Mouse (Mus musculus) limb, embryonic 13.5 days (tissue): ENCODE measurements at regions not wholly inside any gene's neighbourhood (a gene's known extent, or its start where the extent isn't known, plus 50 kb on each side); places are given as distances from the start of the nearest gene placed in this dataset.

Source experiments
- ATAC-seq: fragments of 200-750 bp; cut with Nextera tagmentation; 2 replicates; pipeline ENCODE4 v1.8.0; 2017; ENCODE audit warnings: low read depth, moderate number of reproducible peaks, moderate TSS enrichment; ENCODE audit not compliant: low FRiP score
- H3K27ac ChIP-seq: fragments of 300-500 bp; sonication (generic); 2 replicates; pipeline ENCODE4 v1.5.1; 2015; ENCODE audit warnings: inconsistent platforms, mild to moderate bottlenecking, moderate library complexity
- H3K27me3 ChIP-seq: fragments of 300-500 bp; sonication (generic); 2 replicates; pipeline ENCODE4 v1.6.1; 2015; ENCODE audit warnings: mild to moderate bottlenecking, inconsistent platforms
- H3K36me3 ChIP-seq: fragments of 300-500 bp; sonication (generic); 2 replicates; pipeline ENCODE4 v1.6.1; 2015; ENCODE audit warnings: inconsistent platforms, mild to moderate bottlenecking, moderate library complexity
- H3K4me1 ChIP-seq: fragments of 300-500 bp; sonication (generic); 2 replicates; pipeline ENCODE4 v1.6.1; 2015; ENCODE audit warnings: inconsistent platforms
- H3K4me2 ChIP-seq: fragments of 300-500 bp; sonication (generic); replicated peaks from 2 replicates; pipeline ENCODE4 v1.6.1; 2015; ENCODE audit warnings: inconsistent platforms, mild to moderate bottlenecking, moderate library complexity
- H3K4me3 ChIP-seq: fragments of 300-500 bp; sonication (generic); 2 replicates; pipeline ENCODE4 v1.5.1; 2015; ENCODE audit warnings: moderate library complexity, mild to moderate bottlenecking, inconsistent platforms
- H3K9ac ChIP-seq: fragments of 300-500 bp; sonication (generic); 2 replicates; pipeline ENCODE4 v1.6.1; 2015; ENCODE audit warnings: mild to moderate bottlenecking, inconsistent platforms
- H3K9me3 ChIP-seq: fragments of 300-500 bp; sonication (generic); 2 replicates; pipeline ENCODE4 v1.6.1; 2016; ENCODE audit warnings: inconsistent platforms
- WGBS: fragments of 180-500 bp; shearing (Covaris S2); methylation state at CpG from one replicate; pipeline ENCODE4 v1.1.7; 2015; 5-methylcytosine and 5-hydroxymethylcytosine counted together

DNA sequence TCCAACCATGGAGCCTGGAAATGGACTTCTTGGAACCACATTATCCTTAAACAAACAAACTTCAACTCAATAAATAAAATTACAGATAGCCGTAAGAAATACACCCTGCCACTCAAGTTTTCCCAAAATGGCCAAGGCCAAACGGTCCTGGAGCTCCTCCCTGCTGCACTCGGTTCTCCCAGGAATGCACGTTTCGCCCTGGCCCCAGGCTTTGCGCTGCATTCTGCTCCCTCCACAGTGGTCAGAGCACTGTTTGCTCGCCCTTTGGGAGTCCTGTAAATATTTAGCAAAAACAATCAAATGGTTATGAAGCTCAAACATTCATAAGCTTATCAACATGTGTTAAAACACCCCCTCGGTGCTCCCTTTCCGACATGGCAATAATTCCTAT lies 233.4 kb upstream of the Smim15 start:
- H3K4me2 ChIP-seq, result no peak overlapping the region
- no peaks in the 10 kb centered on the region for H3K36me3 ChIP-seq
- no peak for ATAC-seq
- no peak overlapping the region for H3K9ac ChIP-seq
- no peaks in the 10 kb centered on the region for H3K27me3 ChIP-seq
- no peaks in the 10 kb centered on the region for H3K9me3 ChIP-seq
- H3K27ac ChIP-seq, result no peak overlapping the region
- no peak overlapping the region for H3K4me3 ChIP-seq
- peaks cover 19% of the 10 kb centered on the region for H3K4me1 ChIP-seq
- WGBS, result 72% methylated on average over 9 of the region's 9 CpGs

DNA sequence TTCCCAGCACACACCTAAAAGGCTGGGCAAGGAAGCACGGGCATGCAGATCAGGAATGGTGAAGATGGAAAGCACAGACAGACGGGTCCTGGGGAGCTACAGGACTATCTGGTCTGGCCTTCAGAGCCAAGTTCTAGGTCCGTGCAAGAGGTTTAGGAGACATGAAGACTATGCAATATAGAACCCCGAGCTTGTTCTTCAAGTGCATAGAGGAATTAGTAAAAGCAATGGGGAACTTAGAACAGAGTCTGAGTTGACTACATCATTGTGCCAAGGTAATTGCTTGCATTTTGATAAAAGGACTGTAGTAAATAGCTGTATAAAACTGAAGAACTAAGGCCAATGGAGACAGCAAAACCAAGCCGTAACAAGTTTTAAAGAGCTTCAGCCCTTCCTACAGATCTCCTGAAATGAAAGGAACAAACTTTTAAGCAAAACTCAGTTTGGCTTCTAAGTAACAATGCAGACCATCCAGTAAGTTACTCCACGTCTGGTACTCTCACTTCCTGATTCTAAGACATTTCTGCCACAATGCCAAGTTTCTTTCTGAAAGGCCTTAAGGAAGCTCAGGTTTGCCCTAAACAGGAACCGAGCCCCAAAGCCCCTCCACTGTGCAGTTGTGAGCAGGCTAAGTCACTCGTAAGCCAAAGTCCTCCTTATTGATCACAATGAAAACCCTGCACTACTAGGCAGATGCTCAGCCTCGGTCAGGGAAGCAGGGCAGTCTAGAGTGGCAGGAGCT lies 234.0 kb upstream of the Smim15 start:
- Histone ChIP-seq H3K4me2 (no peak overlapping the region), H3K9me3 (no peaks in the 10 kb centered on the region), H3K4me3 (no peak overlapping the region), H3K27me3 (no peaks in the 10 kb centered on the region), H3K9ac (no peak overlapping the region), H3K27ac (no peak overlapping the region), H3K36me3 (no peaks in the 10 kb centered on the region), H3K4me1 (peaks cover 19% of the 10 kb centered on the region)
- ATAC-seq, result no peak
- 80% methylated on average over 9 of the region's 9 CpGs for WGBS

DNA sequence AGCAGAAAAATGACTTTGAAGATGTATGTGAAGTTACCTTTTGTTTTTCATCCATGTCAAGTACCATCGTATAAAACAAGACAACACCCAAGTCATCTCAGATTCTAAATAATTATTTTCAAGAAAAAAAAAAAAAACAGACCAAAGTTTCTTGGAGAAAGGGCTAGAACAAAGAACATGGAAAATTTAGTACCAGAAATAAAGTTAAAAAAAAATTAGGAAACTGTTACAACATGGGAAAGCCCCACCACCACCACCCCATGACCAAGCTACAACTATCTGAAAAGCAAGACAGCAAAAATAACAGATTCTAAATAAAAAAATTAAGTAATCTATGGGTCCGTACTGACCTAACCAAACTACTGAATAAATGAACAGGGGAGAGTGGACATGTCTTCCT lies 235.3 kb upstream of the Smim15 start:
- Histone ChIP-seq H3K9ac (no peak overlapping the region), H3K36me3 (no peaks in the 10 kb centered on the region), H3K4me1 (peaks cover 19% of the 10 kb centered on the region), H3K4me2 (no peak overlapping the region), H3K4me3 (no peak overlapping the region), H3K27ac (no peak overlapping the region), H3K27me3 (no peaks in the 10 kb centered on the region), H3K9me3 (no peaks in the 10 kb centered on the region)
- WGBS, result 85% methylated on average over 2 of the region's 2 CpGs
- no peak for ATAC-seq

DNA sequence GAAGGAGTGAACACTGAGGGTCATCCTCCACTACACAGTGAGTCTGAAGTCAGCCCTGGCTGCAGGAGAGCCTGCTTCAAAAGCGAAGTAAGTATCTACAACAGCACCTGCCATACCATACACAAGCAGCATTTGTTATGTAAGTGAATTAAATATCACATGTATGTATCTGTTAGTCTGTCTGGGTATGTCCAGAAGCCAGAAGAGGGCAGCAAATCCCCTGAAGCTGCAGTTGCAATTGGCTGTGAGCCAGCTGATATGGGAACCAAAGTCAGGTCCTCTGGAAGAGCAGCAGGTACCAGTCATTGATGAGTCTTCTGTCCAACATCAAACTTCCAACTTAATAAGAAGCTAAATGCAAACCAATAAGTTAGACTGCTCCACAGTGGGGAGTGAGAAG lies 239.8 kb upstream of the Smim15 start:
- Histone ChIP-seq H3K4me3 (no peak overlapping the region), H3K9me3 (no peaks in the 10 kb centered on the region), H3K9ac (no peak overlapping the region), H3K36me3 (no peaks in the 10 kb centered on the region), H3K4me1 (peaks cover 30% of the 10 kb centered on the region), H3K27ac (no peak overlapping the region), H3K27me3 (0 out of 2 replicates have a peak, but pooled peaks cover 16% of the 10 kb centered on the region), H3K4me2 (no peak overlapping the region)
- no peak for ATAC-seq
- 100% methylated on average over 1 of the region's 1 CpGs for WGBS

DNA sequence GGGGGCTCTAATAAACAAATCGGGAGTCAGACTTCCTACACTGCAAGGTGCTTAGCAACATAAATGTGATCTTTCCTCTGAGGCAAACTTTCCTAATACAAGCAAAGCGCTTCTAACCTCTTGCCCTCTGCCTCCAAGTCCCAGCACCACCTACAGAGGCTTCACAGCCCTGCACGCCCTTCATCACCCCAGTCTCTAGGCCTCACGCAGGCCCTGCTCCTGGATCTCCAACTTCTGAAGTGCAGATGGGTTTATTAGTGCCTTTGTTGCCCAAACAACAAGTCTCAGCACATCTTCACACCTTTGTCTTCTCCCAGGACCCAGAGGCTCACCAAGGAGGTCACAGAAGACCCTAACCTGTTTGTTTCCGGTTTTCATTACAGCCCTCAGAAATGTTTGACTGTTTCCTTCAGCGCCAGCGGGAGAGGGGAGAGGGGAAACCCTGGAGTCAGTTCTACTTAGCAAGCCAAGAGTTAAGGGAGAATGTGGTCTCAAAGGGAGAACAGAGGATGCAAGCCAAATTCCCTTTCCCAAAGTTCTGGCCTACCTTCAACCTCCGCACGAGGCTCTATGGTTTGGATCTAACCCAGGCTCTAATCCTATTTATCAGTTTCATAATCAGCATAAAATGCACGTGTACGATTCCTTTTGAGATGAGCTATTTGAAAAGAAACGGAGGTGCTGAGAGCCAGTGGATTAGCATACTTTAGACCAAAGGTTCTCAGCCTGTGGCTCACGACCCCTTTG lies 244.9 kb upstream of the Smim15 start:
- no peak overlapping the region for H3K4me3 ChIP-seq
- H3K9ac ChIP-seq, result no peak overlapping the region
- peaks cover 70% of the 10 kb centered on the region for H3K4me1 ChIP-seq
- no peak overlapping the region for H3K4me2 ChIP-seq
- no peaks in the 10 kb centered on the region for H3K36me3 ChIP-seq
- peaks cover 27% of the 10 kb centered on the region; the same call in 1 of the 2 replicates for H3K27me3 ChIP-seq
- H3K9me3 ChIP-seq, result no peaks in the 10 kb centered on the region
- 21% methylated on average over 13 of the region's 13 CpGs for WGBS
- H3K27ac ChIP-seq, result no peak overlapping the region
- ATAC-seq, result no peak

DNA sequence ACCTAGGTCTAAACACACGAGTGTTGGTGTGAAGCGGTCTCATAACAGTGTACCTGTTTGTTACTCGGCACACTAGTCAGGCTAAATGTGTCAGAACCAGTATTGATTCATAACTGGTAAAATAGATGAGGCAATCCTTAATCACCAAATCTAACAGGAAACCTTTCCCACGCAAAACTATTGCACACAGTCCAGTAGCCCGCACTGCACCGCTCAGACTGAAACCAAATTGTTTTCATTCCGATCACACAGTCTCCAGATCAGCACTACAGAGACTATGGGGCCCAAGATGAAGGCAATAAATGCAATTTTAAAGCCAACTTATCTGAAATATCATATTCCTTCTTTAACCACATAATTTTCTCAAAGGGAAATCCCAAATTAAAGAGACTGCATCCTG lies 246.1 kb upstream of the Smim15 start:
- H3K4me1 ChIP-seq, result peaks cover 79% of the 10 kb centered on the region
- 44% methylated on average over 7 of the region's 7 CpGs for WGBS
- no peak overlapping the region for H3K9ac ChIP-seq
- peaks cover 38% of the 10 kb centered on the region for H3K27me3 ChIP-seq
- no peak overlapping the region for H3K27ac ChIP-seq
- H3K4me3 ChIP-seq, result no peak overlapping the region
- H3K9me3 ChIP-seq, result no peaks in the 10 kb centered on the region
- no peak overlapping the region for H3K4me2 ChIP-seq
- no peak; the same call in 1 of the 2 replicates for ATAC-seq
- no peaks in the 10 kb centered on the region for H3K36me3 ChIP-seq

DNA sequence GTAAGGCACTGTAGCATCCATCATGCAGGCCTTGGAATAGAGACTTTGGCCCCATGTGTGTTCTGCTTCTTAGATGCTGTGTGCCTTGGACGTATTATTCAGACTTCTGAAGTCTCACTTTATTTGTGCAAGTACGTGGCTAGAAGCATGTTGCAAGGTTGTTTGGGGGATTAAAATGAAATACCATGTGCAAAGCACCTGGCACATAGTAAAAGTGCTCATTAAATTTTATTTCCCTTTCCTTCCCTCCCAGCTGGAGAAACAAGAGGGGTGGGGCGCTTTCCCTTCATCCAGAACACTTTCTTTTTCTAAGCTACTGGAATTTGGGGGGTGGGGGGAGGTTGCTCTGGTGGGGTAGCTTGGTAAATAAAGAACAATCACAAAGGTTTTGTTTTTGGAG lies 248.7 kb upstream of the Smim15 start:
- ATAC-seq, result 0 out of 2 replicates have a peak, but pooled peaks have one; percentile 25
- H3K4me1 ChIP-seq, result peaks cover 59% of the 10 kb centered on the region
- H3K9me3 ChIP-seq, result no peaks in the 10 kb centered on the region
- peaks cover 50% of the 10 kb centered on the region for H3K27me3 ChIP-seq
- no peak overlapping the region for H3K9ac ChIP-seq
- peak overlapping the region; percentile 19; the same call in 1 of the 2 replicates for H3K4me2 ChIP-seq
- H3K4me3 ChIP-seq, result no peak overlapping the region
- no peaks in the 10 kb centered on the region for H3K36me3 ChIP-seq
- H3K27ac ChIP-seq, result no peak overlapping the region
- 8% methylated on average over 3 of the region's 3 CpGs for WGBS

DNA sequence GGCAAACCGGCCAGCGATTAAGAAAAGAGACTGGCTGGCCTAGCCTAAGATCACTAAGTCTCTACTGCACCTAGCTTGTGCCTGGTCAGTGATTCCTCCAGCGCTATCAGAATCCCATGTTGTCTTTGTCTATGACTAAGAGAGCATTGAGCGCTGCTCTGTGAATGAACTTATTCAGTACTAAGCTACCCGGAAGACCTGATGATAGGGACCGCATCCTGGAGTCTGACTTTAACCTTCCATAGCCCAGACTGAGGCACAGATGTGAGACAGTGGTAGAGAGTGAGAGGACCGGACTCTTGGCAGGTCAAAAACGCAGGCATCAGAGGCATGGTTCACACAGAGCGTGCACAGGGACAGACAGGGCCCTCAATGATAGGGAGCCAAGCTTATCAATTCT lies 252.5 kb upstream of the Smim15 start:
- no peak overlapping the region for H3K9ac ChIP-seq
- no peaks in the 10 kb centered on the region; the same call in 1 of the 2 replicates for H3K36me3 ChIP-seq
- no peak overlapping the region for H3K4me3 ChIP-seq
- H3K27me3 ChIP-seq, result peaks cover 34% of the 10 kb centered on the region
- no peak overlapping the region for H3K27ac ChIP-seq
- 81% methylated on average over 9 of the region's 9 CpGs for WGBS
- H3K9me3 ChIP-seq, result no peaks in the 10 kb centered on the region
- ATAC-seq, result no peak
- peaks cover 25% of the 10 kb centered on the region for H3K4me1 ChIP-seq
- H3K4me2 ChIP-seq, result no peak overlapping the region

DNA sequence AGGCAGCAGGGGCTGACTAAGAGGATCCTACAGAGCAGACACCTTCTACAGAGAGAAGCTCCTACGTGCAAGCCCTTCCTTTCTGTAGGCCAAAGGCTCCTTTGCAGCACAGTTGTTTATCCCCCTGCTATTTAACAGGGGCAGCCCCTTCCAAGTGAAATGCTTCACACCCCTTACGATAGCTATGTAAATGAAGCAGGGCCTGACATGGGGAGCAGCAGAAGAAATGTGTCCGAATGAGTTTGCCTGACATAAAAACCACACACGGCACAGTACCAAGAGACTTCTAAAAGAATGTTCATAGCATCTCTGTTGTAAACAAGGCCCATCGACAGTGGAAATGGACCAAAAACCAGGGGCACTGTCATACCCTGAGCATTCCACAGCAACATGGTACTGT lies 259.3 kb upstream of the Smim15 start:
- 51% methylated on average over 5 of the region's 5 CpGs for WGBS
- Histone ChIP-seq H3K4me2 (no peak overlapping the region), H3K27me3 (no peaks in the 10 kb centered on the region), H3K9me3 (no peaks in the 10 kb centered on the region), H3K27ac (no peak overlapping the region), H3K36me3 (no peaks in the 10 kb centered on the region; the same call in 1 of the 2 replicates), H3K4me1 (no peaks in the 10 kb centered on the region), H3K9ac (no peak overlapping the region), H3K4me3 (no peak overlapping the region)
- no peak for ATAC-seq

DNA sequence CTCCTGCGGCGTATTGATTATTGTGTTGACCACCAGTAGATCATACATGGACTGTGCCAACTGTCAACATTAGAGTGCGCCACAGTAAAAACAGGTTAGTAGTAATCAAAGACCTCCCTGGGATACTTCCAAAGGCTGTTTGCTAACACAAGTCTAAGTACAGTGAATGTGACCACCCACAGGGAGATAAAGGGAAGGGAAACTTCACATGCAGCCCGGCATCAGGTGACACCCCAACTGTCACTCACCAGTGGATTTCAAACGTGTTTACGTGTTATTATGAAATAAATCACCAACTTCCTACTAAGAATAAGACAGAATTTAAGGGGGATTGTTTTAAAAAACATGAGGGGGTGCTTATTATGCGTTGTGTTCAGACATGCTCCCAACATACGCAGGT lies 262.5 kb upstream of the Smim15 start:
- Histone ChIP-seq H3K27me3 (no peaks in the 10 kb centered on the region), H3K27ac (no peak overlapping the region), H3K36me3 (no peaks in the 10 kb centered on the region), H3K4me3 (no peak overlapping the region), H3K9me3 (no peaks in the 10 kb centered on the region), H3K4me1 (no peaks in the 10 kb centered on the region), H3K9ac (no peak overlapping the region), H3K4me2 (no peak overlapping the region)
- ATAC-seq, result no peak
- WGBS, result 90% methylated on average over 8 of the region's 8 CpGs

DNA sequence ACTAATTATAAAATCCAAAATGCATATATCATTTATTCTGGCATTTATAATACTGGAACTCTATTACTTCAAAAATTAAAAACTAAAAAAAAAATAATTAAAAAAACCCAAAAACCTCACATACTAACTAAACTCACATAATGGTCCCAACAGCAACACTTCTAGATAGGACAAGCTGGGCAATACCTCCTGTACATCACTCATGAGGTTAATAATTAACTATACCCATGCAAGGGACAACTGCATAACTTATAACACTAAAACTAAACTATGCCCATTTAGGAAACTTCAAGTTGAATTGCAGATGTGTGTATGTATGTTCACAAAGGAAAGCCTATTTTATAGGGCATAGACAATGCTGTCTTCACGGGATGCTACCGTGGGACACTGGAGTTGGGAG lies 263.0 kb upstream of the Smim15 start:
- Histone ChIP-seq H3K4me1 (no peaks in the 10 kb centered on the region), H3K4me3 (no peak overlapping the region), H3K4me2 (no peak overlapping the region), H3K9ac (no peak overlapping the region), H3K36me3 (no peaks in the 10 kb centered on the region), H3K27ac (no peak overlapping the region), H3K9me3 (no peaks in the 10 kb centered on the region), H3K27me3 (no peaks in the 10 kb centered on the region)
- ATAC-seq, result no peak
- WGBS, result 95% methylated on average over 2 of the region's 2 CpGs

DNA sequence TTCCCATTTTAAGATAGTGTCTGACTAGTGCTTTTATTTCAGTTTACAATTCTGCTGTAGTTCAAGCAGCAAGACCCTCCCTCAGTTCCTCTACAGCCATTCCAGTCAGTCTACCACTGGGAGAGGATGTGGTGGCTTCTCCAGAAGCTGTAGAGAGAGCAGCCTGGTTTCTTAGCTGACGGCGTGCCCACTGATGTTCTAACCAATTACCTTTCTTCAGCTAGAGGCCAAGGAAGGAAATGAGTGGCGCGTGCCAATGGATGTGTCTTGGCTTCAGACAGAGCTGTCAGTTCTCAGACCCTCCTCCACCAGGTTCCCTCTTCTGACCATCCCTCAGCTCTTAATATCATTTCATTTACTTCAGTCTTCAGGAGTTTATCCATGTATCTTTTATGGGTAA lies 264.7 kb upstream of the Smim15 start:
- H3K9ac ChIP-seq, result no peak overlapping the region
- H3K27ac ChIP-seq, result no peak overlapping the region
- no peak overlapping the region for H3K4me3 ChIP-seq
- H3K4me2 ChIP-seq, result no peak overlapping the region
- no peaks in the 10 kb centered on the region for H3K36me3 ChIP-seq
- 95% methylated on average over 4 of the region's 4 CpGs for WGBS
- no peaks in the 10 kb centered on the region for H3K27me3 ChIP-seq
- H3K9me3 ChIP-seq, result no peaks in the 10 kb centered on the region
- no peak for ATAC-seq
- H3K4me1 ChIP-seq, result no peaks in the 10 kb centered on the region
